Mouse (Mus musculus) gastrocnemius, postnatal 10 days (tissue): ENCODE measurements around the gene Fam111a. TPM values are rescaled to one million over a fixed set of nuclear protein-coding genes. Genes with fewer than 3 reads are reported as not detected.
"Not testable (repeated sequence)": the region's sequence is repeated elsewhere in the genome, so short reads cannot be mapped to it uniquely, and the experiment has no call there.

Experiments used
- DNase-seq: peaks from one replicate; pipeline ENCODE4 v3.0.0; 2021; ENCODE audit warnings: mixed read lengths
- long read RNA-seq, 2 experiments: library from polyadenylated mRNA; stranded (forward); transcript quantifications; one replicate each; pipeline ENCODE4 v2.0.0; 2021
- total RNA-seq, 2 experiments: library from RNA; stranded (reverse); gene quantifications; 2 replicates each; pipeline ENCODE4 v1.2.3; 2021

Fam111a gene
- 10 to 100 TPM in 1 of 2 experiments, 1 to 10 TPM in 1; 7.3 to 11.2 TPM for total RNA-seq
- long read RNA-seq, experiment 1, transcript Fam111a-201 (4 exons, 3,267 nt), result major isoform, 7 of 7 reads
- long read RNA-seq, experiment 1, partial matches to known transcripts, result 0 of 7 reads
- long read RNA-seq, experiment 1, other reads (novel, unspliced or antisense), result 0 of 7 reads
- long read RNA-seq, experiment 2, transcript Fam111a-201 (4 exons, 3,267 nt), result major isoform, 10 of 10 reads
- long read RNA-seq, experiment 2, partial matches to known transcripts, result 0 of 10 reads
- long read RNA-seq, experiment 2, other reads (novel, unspliced or antisense), result 0 of 10 reads

DNA sequence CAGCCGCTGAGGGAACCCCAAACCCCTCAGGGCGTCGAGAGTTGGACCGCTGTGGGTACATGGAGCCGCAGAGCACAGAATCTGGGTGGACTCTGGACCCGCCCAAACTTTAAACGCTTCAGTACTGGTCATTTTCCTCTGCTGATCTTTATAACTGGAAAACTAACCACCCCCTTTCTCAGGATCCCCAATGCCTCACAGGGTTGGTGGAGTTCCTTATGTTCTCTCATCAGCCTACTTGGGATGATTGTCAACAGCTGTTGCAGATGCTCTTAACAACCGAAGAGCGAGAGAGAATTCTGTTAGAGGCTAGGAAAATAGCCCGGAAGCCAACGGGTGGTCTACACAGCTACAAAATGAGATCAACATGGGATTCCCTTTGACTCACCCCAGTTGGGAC lies at the start of gene Fam111a:
Fam111a (plus strand) TSS at position 301 of the 400 bp plus-strand sequence.
- DNase-seq, result not testable (repeated sequence)

DNA sequence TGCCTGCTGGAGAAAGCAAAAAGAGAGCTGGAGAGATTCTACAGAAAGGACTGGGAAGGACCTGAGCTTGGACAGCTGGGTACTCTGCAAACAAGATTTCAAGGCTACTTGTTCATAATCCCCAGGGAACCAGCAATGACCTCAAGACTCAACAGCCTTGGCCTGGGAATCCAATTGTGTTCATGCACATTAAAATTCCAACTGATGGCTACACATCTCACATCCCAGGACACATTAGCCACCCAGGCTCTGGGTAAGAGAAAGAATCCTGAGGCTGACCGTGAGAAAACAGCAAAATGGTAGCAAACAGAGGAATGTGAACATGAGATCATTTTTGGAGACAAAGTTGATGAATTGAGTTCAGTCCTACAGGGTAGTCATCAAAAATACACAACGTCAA lies 49.3 kb upstream of the Fam111a start:
- DNase-seq, result no peak

DNA sequence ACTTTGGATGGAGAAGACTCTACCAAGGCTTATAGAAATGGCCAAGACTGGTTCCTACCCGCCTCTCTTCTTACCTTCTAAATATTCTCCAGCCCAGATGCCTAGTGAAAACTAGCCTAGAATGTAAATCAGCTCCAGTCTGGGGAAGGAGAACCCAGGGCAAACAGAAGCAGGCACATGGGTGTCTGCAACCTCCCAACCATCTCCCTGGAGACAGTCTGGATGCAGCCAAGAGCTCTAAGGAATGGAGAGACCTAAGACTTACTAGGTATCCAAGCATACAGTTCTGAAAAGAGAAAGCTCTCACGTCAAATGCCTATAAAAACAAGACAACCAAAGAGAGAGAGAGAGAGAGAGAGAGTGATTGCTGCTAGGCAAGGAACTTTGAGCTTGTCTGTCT lies 47.6 kb upstream of the Fam111a start:
- DNase-seq, result no peak

- DNase-seq, result no peak
These were observed 47.2 kb upstream of the Fam111a start for GRCm38 (mm10) chr19:12498321-12498720.

DNA sequence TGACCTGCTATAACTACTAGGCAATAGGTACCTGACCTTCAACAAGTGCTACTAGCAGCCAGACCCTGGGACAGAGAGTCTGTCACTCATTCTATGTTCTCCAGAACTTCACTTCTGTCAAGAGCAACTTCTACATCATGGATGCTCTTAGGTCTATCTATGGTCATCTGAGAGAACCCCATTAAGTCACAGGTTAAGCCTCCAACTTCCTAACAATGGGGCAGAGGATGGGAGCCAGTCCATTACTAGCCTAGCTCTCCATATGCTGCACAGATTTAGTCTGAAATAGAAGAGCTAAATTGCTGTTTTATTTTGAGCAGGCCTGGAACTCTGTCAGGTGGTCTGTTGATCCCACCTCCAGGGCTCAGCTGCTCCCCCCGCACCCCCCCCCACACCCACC lies 46.6 kb upstream of the Fam111a start:
- DNase-seq, result no peak

DNA sequence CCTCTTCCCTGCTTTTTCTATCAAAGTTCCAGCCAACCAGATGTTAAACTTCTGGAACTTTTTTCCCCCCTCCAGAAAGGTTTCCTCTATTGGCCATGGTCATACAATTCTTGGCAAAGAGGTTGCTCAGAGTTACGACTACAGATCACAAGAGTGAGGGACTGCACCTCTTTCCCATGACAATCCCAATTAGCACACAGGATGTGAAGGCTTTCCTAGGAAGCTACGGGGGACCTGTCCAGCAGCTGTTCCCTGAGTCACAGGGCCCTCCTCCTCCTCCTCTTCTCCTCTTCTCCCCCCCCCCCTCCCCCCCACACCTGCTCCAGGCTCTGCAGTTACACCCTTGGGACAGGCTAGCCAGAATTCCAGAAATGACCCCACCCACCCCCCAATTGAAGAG lies 46.1 kb upstream of the Fam111a start:
- no peak for DNase-seq

GRCm38 (mm10) chr19:12500124-12500523 lies 45.4 kb upstream of the Fam111a start:
- peak; percentile 41 for DNase-seq

DNA sequence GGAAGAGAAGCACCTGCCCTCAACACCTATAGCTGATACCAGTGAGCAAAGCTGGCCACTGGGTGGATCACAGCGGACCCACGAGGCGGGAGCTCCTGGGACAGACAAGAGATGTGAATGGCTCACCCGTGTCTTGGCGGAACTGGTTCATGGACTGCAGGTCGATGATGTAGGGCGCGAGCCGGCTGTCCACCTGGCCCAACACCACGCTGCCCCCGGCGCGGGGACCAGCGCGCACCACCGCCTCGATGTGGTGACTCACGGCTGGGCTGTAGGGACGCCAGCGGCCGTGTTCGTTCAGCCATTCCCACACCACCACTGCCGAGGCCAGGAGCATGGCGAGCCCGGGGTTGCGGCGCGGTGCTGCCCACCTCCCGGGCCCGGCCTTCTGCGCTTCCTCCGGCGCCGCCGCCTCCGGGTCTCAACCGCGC lies 44.6 kb upstream of the Fam111a start:
- DNase-seq, result peak; percentile 53

DNA sequence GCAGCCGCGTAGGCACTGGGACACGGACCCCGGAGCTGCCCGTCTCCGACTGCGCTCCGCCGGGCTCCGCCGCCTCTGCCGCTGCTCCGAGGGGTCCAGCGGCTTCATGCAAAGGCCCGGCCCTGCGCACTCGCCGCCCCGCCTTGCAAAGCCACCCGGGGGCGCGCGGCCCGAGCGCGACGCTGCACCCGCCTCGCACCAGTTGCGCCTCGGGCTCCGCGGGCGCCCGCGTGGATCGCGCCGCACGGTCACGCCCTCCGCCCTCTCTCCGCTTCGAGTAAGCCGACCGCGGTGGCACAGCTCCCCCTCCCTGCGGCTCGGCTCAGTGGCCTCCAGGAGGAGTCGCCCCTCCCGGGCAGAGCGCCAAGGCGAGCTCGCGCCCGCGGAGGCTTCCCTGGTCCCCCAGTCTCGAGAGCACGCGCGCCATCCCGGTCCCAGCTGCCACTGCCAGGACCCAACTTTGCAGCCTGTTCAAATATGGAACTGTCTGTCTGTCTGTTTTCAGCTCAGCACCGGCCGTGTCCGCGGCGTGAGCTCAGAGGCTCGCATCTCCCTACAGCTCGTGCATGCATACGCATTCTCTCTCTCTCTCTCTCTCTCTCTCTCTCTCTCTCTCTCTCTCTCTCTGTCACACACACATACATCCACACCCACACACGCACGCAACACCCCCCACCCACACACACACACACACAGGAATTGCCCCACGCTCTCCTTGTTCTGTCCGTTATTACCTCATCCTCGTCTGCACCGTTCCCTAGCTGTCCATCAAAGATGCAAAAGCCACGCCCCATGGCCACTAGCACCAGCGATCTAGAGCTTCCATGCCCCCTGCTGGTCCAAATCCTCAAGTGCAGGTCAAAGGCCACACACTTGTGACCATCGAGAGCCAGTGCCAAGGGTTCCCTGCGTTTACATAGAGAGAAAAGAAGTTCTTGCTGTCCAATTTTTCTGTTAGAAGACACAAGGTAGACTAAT lies 43.9 kb upstream of the Fam111a start, which contains the start of gene Dtx4:
Dtx4 (minus strand) TSS at position 85 of the 978 bp plus-strand sequence.
- DNase-seq, result peak; percentile 95

- no peak for DNase-seq
These were observed 42.8 kb upstream of the Fam111a start for GRCm38 (mm10) chr19:12502756-12503155.

GRCm38 (mm10) chr19:12514621-12515020 lies 30.9 kb upstream of the Fam111a start:
- DNase-seq, result no peak

DNA sequence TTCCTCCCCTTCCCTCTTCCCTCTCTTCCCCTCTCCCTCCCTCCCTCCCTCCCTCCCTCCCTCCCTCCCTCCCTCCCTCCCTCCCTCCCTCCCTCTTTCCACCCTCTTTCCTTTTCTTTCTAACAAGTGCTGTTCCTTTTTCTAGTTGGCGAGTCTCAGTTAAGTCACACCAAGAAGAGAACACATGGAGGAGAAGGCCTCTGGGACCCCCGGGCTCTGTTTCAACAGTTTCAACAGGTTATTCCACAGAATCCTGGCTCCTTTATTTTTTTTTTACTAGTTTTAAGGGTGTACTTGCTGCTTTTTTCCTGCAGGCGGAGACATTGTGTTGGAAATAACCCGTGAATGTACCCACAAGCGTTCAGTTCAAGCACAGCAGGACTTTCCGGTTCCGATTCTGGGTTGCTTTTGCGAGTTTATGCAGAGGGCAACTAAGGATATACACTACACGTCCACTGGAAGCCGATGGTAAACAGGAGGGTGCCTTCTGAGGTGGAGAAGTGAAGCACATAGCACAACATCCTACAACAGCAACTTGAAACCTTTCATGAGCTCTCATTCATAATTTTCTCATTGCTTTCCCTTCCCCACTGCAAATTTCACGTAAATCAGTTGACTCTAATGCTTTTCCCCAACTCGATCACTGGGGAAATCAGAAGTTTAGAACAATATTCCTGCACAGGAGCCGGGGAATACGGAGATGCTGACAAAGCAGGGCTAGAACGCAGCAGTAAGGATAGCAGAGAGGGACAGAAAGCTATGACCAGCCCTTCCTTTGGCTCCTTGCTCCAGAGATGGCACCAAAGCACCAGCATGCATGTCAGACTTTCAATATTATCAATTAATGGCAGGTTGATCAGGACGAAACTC lies 27.6 kb upstream of the Fam111a start:
- DNase-seq, result peak; percentile 30

DNA sequence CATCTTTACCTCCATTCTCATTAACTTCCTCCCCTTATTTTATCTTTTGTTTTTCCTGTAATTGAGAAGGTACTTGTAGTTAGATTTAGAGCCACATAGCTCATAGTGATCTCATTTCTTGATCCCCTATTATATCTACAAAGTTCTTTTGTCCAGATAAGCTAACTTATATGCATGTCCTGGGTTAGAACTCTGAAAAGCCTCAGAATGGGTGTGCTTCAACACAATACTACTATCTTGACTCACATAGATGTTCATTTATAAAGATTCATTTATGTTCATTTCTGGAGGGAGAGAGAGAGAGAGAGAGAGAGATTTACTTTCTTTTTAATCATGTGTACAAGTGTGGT lies 27.0 kb upstream of the Fam111a start:
- DNase-seq, result no peak

DNA sequence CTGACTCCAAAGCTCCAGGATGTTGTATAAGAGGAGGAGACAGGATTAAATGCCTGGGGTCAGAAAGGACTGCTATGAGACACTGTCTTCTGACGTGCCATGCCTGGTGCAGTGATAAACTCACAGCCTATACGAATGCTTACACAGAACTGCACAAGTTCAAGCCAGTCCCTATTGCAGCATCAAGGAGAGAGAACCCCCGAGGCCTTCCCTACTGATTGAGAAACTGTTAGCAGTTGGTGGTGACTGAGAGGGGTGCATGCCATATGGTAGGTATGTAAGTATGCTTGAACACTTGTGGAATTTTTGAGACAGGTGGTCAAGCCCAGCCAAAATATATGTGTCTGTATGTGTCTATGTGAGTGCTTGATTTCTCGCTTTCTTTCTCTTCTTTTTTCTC lies 22.2 kb upstream of the Fam111a start:
- DNase-seq, result no peak

DNA sequence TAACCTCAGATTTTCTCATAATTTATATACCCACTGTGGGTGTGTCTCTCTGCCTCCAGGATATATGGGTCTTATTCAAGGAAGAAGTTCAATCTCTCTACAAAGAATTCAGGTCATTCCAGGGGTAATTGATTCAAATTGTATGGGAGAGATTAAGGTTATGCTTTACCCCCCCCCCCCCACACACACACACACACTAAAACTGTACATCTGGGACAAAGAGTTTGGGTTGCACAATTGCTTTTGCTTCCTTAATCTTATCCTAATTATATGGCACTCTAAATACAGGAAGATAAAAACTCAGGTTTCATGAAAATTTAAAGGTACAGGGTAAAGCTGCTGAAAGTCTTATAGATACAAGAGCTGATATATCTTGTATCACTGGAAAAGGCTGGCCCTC lies 8.4 kb upstream of the Fam111a start:
- no peak for DNase-seq

GRCm38 (mm10) chr19:12539975-12540374 lies 5.6 kb upstream of the Fam111a start:
- no peak for DNase-seq

- no peak for DNase-seq
These were observed 4.8 kb upstream of the Fam111a start for GRCm38 (mm10) chr19:12540727-12541126.

DNA sequence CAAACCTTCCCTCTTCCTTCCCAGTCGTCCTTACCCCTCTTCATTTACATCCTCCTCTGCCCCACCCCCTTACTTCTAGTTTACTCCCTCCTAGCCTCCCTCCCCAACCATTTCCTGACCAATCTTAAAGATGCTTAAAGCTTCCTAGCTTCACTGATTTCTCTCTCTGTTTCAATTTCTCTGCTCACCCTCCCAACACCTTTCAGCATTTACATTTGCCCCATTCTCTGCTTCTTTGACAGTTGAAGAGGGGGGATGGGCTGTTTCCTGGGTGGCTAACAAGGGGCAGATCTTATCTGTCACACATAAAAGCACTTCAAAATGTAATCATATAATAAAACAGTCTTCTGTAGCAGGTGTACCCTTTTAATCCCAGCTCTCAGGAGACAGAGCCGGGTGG lies 3.9 kb upstream of the Fam111a start:
- no peak for DNase-seq

GRCm38 (mm10) chr19:12549166-12549565 lies 3.6 kb downstream of the Fam111a start:
- DNase-seq, result peak; percentile 59

DNA sequence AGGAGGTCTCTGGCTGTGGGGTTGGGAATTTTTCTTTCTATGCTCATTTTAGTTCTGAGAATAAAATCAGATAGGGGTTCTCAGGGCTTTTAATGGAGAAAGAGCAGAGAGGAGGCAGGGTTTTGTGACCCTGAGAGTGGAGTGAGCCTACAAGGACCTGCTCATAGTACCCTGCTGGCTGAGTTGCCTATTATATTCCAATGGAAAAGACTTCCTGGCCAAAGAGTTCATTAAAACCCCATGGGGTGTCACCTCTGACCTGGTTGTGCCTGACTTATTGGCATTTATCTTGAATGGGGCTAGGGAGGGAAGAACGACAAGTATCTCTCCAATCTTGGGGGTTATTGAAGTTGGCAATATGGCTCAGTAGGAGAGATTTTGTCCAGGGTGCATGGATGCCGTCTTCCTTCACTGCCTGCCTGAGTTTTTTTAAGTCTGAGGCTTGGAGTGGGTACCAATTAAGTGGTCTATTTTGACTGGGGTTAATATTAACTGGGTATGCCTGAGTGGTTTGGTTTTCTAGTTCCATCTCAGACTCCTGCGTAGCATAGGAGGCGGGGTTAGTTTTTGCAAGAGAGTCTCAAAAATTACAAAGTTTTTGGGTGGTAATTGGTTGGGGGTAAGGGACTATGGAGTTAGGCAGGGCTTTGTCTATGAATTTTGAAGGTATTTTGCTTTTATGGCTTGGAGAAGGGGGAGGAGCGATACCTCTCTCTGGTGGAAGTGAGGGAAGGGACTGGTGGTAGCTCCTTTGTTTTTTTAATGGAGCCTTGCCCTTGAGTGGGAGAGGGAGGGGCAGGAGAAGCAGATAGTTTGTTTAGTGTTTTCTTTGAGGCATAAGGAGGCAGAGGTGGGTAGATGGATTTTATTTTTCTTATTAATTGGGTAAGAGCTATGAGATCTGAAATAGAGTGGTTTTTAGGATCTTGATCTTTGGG lies 4.7 kb downstream of the Fam111a start:
- no peak for DNase-seq

DNA sequence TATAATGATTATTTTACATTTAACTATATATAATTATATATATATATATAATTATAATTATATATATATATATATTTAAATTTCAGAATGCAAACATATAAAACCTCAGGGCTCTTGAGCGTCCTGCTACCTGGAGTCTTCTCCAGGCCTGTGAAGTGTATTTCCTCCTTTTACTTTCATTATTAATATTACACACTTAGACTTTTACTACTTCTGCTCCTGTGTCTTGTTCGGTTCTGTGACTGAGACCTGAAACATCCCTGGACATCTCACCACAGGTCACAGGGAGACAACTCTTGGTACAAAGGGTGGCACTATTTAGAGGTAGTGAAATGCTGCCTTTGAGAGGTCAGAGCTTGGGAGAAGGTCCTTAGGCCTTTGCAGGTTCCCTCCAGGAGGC lies 10.8 kb downstream of the Fam111a start:
- no peak for DNase-seq
